17 mouse cellular contexts compared by ENCODE assay signal in the genomic region with DNA sequence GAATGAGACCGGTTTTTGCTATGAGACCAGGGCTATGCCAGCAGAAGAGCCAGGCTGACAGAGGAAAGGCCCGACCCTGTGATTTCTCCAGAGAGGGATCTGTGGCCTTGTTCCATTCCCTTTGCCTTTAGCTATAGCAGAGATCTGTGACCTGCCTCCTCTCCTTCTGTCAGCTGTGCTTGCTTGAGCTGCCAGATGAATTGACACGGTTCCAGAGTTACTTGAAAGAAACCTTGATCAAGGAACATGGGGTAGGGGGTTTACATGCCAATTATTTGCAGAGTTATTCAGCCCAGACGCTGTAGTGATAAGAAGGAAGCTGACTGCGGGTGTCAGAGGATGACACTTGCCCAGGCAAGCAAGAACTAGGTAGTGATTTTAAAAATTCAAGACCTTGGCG. TPM values are rescaled to one million over a fixed set of nuclear protein-coding genes. Genes with fewer than 3 reads are reported as not detected.
DNase-seq lines count a peak whose midpoint lies in the region; ATAC-seq and TF ChIP-seq lines count a peak whose summit lies in the region.
"Had no signal": no experiment of that assay in that cellular context is flagged by ENCODE, and none has a peak within 500 bp of the region (broad histone marks: within the 10 kb centered on the region; RNA-seq: fewer than 3 reads in every experiment).

No protein-coding gene starts in this region.

- TF ChIP-seq CTCF in hindbrain, postnatal 0 days (IDR thresholded peaks at IDR 0.05; ENCODE audit: low read depth), result no peak
- no peak for TF ChIP-seq CTCF in midbrain, postnatal 0 days (IDR thresholded peaks at IDR 0.05)

- H3K4me1 ChIP-seq in forebrain, embryonic 13.5 days, result peaks cover 18% of the 10 kb centered on the region
- peaks cover 13% of the 10 kb centered on the region for H3K4me1 ChIP-seq in forebrain, embryonic 10.5 days
- H3K4me1 ChIP-seq in hindbrain, embryonic 12.5 days, result peaks cover 5% of the 10 kb centered on the region
- H3K4me1 ChIP-seq in hindbrain, embryonic 11.5 days (replicated peaks; ENCODE audit: control insufficient read depth, insufficient read depth, low read length), result no peaks in the 10 kb centered on the region
- peaks cover 6% of the 10 kb centered on the region; the same call in 1 of the 2 replicates for H3K4me1 ChIP-seq in hindbrain, postnatal 0 days (ENCODE audit: insufficient read depth, low read length)
- no peaks in the 10 kb centered on the region for H3K4me1 ChIP-seq in midbrain, postnatal 0 days (ENCODE audit: insufficient read depth, low read length)

- no peak overlapping the region for H3K4me2 ChIP-seq in forebrain, embryonic 13.5 days
- H3K4me2 ChIP-seq in hindbrain, embryonic 12.5 days (replicated peaks), result no peak overlapping the region
- H3K4me2 ChIP-seq in hindbrain, embryonic 11.5 days (replicated peaks; ENCODE audit: low read depth, low read length), result no peak overlapping the region
- no peak overlapping the region for H3K4me2 ChIP-seq in hindbrain, postnatal 0 days (ENCODE audit: low read depth, low read length)
- no peak overlapping the region for H3K4me2 ChIP-seq in midbrain, postnatal 0 days (ENCODE audit: low read depth, low read length, poor library complexity, severe bottlenecking)

- no peaks in the 10 kb centered on the region for H3K9me3 ChIP-seq in forebrain, embryonic 13.5 days (replicated peaks)
- H3K9me3 ChIP-seq in forebrain, embryonic 10.5 days, result no peaks in the 10 kb centered on the region
- no peaks in the 10 kb centered on the region for H3K9me3 ChIP-seq in hindbrain, embryonic 12.5 days (replicated peaks)
- no peaks in the 10 kb centered on the region for H3K9me3 ChIP-seq in hindbrain, embryonic 11.5 days (ENCODE audit: control insufficient read depth, low read length)
- H3K9me3 ChIP-seq in hindbrain, postnatal 0 days (ENCODE audit: low read length), result no peaks in the 10 kb centered on the region
- no peaks in the 10 kb centered on the region for H3K9me3 ChIP-seq in midbrain, postnatal 0 days (ENCODE audit: low read length)
- H3K9me3 ChIP-seq: heart, embryonic 10.5 days had no signal

- H3K27me3 ChIP-seq in forebrain, embryonic 13.5 days, result no peaks in the 10 kb centered on the region
- H3K27me3 ChIP-seq in forebrain, embryonic 10.5 days (ENCODE audit: poor library complexity, severe bottlenecking), result peaks cover 31% of the 10 kb centered on the region
- H3K27me3 ChIP-seq in hindbrain, embryonic 12.5 days, result no peaks in the 10 kb centered on the region
- no peaks in the 10 kb centered on the region for H3K27me3 ChIP-seq in hindbrain, embryonic 11.5 days (ENCODE audit: control insufficient read depth, insufficient read depth, low read length)
- H3K27me3 ChIP-seq in hindbrain, postnatal 0 days (ENCODE audit: insufficient read depth, low read length), result no peaks in the 10 kb centered on the region
- no peaks in the 10 kb centered on the region for H3K27me3 ChIP-seq in midbrain, postnatal 0 days (ENCODE audit: insufficient read depth, low read length)

- 55% methylated on average over 6 of the region's 6 CpGs for WGBS in forebrain, embryonic 13.5 days
- WGBS in forebrain, embryonic 10.5 days, result 77% methylated on average over 6 of the region's 6 CpGs
- WGBS in hindbrain, embryonic 12.5 days, result 69% methylated on average over 6 of the region's 6 CpGs
- WGBS in hindbrain, embryonic 11.5 days, result 70% methylated on average over 6 of the region's 6 CpGs
- 46% methylated on average over 6 of the region's 6 CpGs for WGBS in hindbrain, postnatal 0 days
- WGBS in midbrain, postnatal 0 days, result 21% methylated on average over 6 of the region's 6 CpGs

- no peak for DNase-seq in forebrain, embryonic 10.5 days (ENCODE audit: extremely low spot score, low spot score)
- no peak for DNase-seq in hindbrain, embryonic 11.5 days (ENCODE audit: low spot score)
- peak; percentile 55 for DNase-seq in hindbrain, postnatal 0 days (ENCODE audit: low spot score)
- DNase-seq in midbrain, postnatal 0 days (ENCODE audit: low spot score), result peak; percentile 37
- no peak for DNase-seq in adrenal gland, adult 18-20 months (ENCODE audit: low spot score in 2 of 2)
- DNase-seq: adrenal gland, postnatal 10 days; cerebellum, adult 18-20 months; gastrocnemius, postnatal 14 days; layer of hippocampus, postnatal 36 days; lung, adult 18-20 months; right cerebral cortex, postnatal 25 days had no signal

- H3K27ac ChIP-seq in forebrain, embryonic 13.5 days, result 0 out of 2 replicates have a peak overlapping the region, but pooled peaks have one; percentile 19
- no peak overlapping the region for H3K27ac ChIP-seq in forebrain, embryonic 10.5 days
- H3K27ac ChIP-seq in hindbrain, embryonic 12.5 days, result 0 out of 2 replicates have a peak overlapping the region, but pooled peaks have one; percentile 9
- H3K27ac ChIP-seq in hindbrain, embryonic 11.5 days (ENCODE audit: low read depth, low read length), result no peak overlapping the region
- H3K27ac ChIP-seq in hindbrain, postnatal 0 days, result peak overlapping the region; percentile 32; the same call in 1 of the 2 replicates
- H3K27ac ChIP-seq in midbrain, postnatal 0 days (ENCODE audit: low read depth, low read length), result no peak overlapping the region
- H3K27ac ChIP-seq: heart, embryonic 10.5 days; kidney, postnatal 0 days; stomach, postnatal 0 days had no signal

- no peaks in the 10 kb centered on the region for H3K36me3 ChIP-seq in forebrain, embryonic 13.5 days (ENCODE audit: poor library complexity, severe bottlenecking)
- H3K36me3 ChIP-seq in forebrain, embryonic 10.5 days (replicated peaks), result no peaks in the 10 kb centered on the region
- H3K36me3 ChIP-seq in hindbrain, embryonic 12.5 days, result no peaks in the 10 kb centered on the region
- H3K36me3 ChIP-seq in hindbrain, embryonic 11.5 days (ENCODE audit: control insufficient read depth, insufficient read depth, low read length), result no peaks in the 10 kb centered on the region
- H3K36me3 ChIP-seq in hindbrain, postnatal 0 days (ENCODE audit: insufficient read depth, low read length), result no peaks in the 10 kb centered on the region
- no peaks in the 10 kb centered on the region for H3K36me3 ChIP-seq in midbrain, postnatal 0 days (ENCODE audit: insufficient read depth, low read length)
- H3K36me3 ChIP-seq: heart, embryonic 10.5 days had no signal

- H3K4me3 ChIP-seq in forebrain, embryonic 13.5 days, result no peak overlapping the region
- no peak overlapping the region for H3K4me3 ChIP-seq in forebrain, embryonic 10.5 days
- H3K4me3 ChIP-seq in hindbrain, embryonic 12.5 days, result no peak overlapping the region
- no peak overlapping the region for H3K4me3 ChIP-seq in hindbrain, embryonic 11.5 days (ENCODE audit: low read depth, low read length)
- H3K4me3 ChIP-seq in hindbrain, postnatal 0 days (ENCODE audit: low read length), result no peak overlapping the region
- H3K4me3 ChIP-seq in midbrain, postnatal 0 days (ENCODE audit: low read depth, low read length), result no peak overlapping the region
- H3K4me3 ChIP-seq: heart, embryonic 10.5 days had no signal

- no peak overlapping the region for H3K9ac ChIP-seq in forebrain, embryonic 13.5 days
- no peak overlapping the region for H3K9ac ChIP-seq in hindbrain, embryonic 12.5 days
- no peak overlapping the region for H3K9ac ChIP-seq in hindbrain, embryonic 11.5 days (ENCODE audit: low read depth, low read length)
- H3K9ac ChIP-seq in hindbrain, postnatal 0 days (replicated peaks; ENCODE audit: low read length), result no peak overlapping the region
- no peak overlapping the region for H3K9ac ChIP-seq in midbrain, postnatal 0 days (replicated peaks; ENCODE audit: low read length, poor library complexity, severe bottlenecking)

- no peak for ATAC-seq in forebrain, embryonic 13.5 days
- no peak for ATAC-seq in hindbrain, embryonic 12.5 days (ENCODE audit: low FRiP score)
- no peak for ATAC-seq in hindbrain, embryonic 11.5 days (ENCODE audit: low FRiP score)
- ATAC-seq in hindbrain, postnatal 0 days, result no peak
- no peak for ATAC-seq in midbrain, postnatal 0 days (ENCODE audit: low FRiP score)
- ATAC-seq: intestine, embryonic 16.5 days had no signal

RNA-seq across cellular contexts. Expression of gene Tacc2, which starts 20.3 kb away (rescaled TPM):
- 45.0 and 45.2 TPM in 2 replicates for polyA plus RNA-seq in forebrain, embryonic 13.5 days (2015; fragmentation: Nextera tagmentation; extraction: Ambion mirVana)
- 38.2 and 40.3 TPM in 2 replicates for polyA plus RNA-seq in forebrain, embryonic 10.5 days (2016; fragmentation: Nextera tagmentation; extraction: Ambion mirVana)
- 69.4 and 75.5 TPM in 2 replicates for polyA plus RNA-seq in hindbrain, embryonic 12.5 days (2016; fragmentation: Nextera tagmentation; extraction: Ambion mirVana)
- polyA plus RNA-seq in hindbrain, embryonic 11.5 days (2014; fragmentation: Nextera tagmentation; extraction: Ambion mirVana), result 45.1 and 46.8 TPM in 2 replicates
- 37.9 and 38.4 TPM in 2 replicates for total RNA-seq in hindbrain, postnatal 0 days (2014; rRNA removed)
- 46.0 and 51.8 TPM in 2 replicates for polyA plus RNA-seq in hindbrain, postnatal 0 days (2015; fragmentation: Nextera tagmentation; extraction: Ambion mirVana)
- total RNA-seq in midbrain, postnatal 0 days (2014; rRNA removed), result 49.9 and 54.8 TPM in 2 replicates
- polyA plus RNA-seq in midbrain, postnatal 0 days (2015; fragmentation: Nextera tagmentation; extraction: Ambion mirVana), result 52.4 and 55.9 TPM in 2 replicates
- total RNA-seq in adrenal gland, adult 18-20 months (2021), result 10 to 100 TPM; 32.3 to 33.3 TPM

RNA-seq across cellular contexts. Expression of gene Nsmce4a, which starts 24.6 kb away (rescaled TPM):
- polyA plus RNA-seq in forebrain, embryonic 13.5 days (2015; fragmentation: Nextera tagmentation; extraction: Ambion mirVana), result 161 and 166 TPM in 2 replicates
- 197 and 203 TPM in 2 replicates for polyA plus RNA-seq in forebrain, embryonic 10.5 days (2016; fragmentation: Nextera tagmentation; extraction: Ambion mirVana)
- 132 and 145 TPM in 2 replicates for polyA plus RNA-seq in hindbrain, embryonic 12.5 days (2016; fragmentation: Nextera tagmentation; extraction: Ambion mirVana)
- 197 and 198 TPM in 2 replicates for polyA plus RNA-seq in hindbrain, embryonic 11.5 days (2014; fragmentation: Nextera tagmentation; extraction: Ambion mirVana)
- total RNA-seq in hindbrain, postnatal 0 days (2014; rRNA removed), result 32.2 and 42.0 TPM in 2 replicates
- polyA plus RNA-seq in hindbrain, postnatal 0 days (2015; fragmentation: Nextera tagmentation; extraction: Ambion mirVana), result 82.3 and 91.3 TPM in 2 replicates
- total RNA-seq in midbrain, postnatal 0 days (2014; rRNA removed), result 38.7 and 46.1 TPM in 2 replicates
- 67.7 and 67.9 TPM in 2 replicates for polyA plus RNA-seq in midbrain, postnatal 0 days (2015; fragmentation: Nextera tagmentation; extraction: Ambion mirVana)
- total RNA-seq in adrenal gland, adult 18-20 months (2021), result 10 to 100 TPM; 38.2 to 55.1 TPM

Comparison
In these comparisons a context has a peak if more than half of its experiments do, and no peak if none do; other contexts are left out.
1. H3K27ac ChIP-seq: peak in forebrain, embryonic 13.5 days (single experiment), hindbrain, embryonic 12.5 days (single experiment) and hindbrain, postnatal 0 days (single experiment); none in forebrain, embryonic 10.5 days (single experiment), hindbrain, embryonic 11.5 days (single experiment) and midbrain, postnatal 0 days (single experiment).
2. DNase-seq: peak in hindbrain, postnatal 0 days (single experiment) and midbrain, postnatal 0 days (single experiment); none in forebrain, embryonic 10.5 days (single experiment), hindbrain, embryonic 11.5 days (single experiment) and adrenal gland, adult 18-20 months (0 of 2).